Mouse (Mus musculus) c-Kit-positive CD71-positive TER-119-positive erythroid progenitor cells, embryonic 14.5 days (primary cell): ENCODE measurements around the gene Gfy.
"Not testable (repeated sequence)": the region's sequence is repeated elsewhere in the genome, so short reads cannot be mapped to it uniquely, and the experiment has no call there.

ENCODE experiments used
- DNase-seq: peaks from one replicate; pipeline ENCODE4 v3.0.0-alpha.2; 2013; ENCODE audit warnings: low spot score

Gfy gene

GRCm38 (mm10) chr7:45193406-45193805 is 14.0 kb upstream of the Gfy start:
- no peak for DNase-seq

DNA sequence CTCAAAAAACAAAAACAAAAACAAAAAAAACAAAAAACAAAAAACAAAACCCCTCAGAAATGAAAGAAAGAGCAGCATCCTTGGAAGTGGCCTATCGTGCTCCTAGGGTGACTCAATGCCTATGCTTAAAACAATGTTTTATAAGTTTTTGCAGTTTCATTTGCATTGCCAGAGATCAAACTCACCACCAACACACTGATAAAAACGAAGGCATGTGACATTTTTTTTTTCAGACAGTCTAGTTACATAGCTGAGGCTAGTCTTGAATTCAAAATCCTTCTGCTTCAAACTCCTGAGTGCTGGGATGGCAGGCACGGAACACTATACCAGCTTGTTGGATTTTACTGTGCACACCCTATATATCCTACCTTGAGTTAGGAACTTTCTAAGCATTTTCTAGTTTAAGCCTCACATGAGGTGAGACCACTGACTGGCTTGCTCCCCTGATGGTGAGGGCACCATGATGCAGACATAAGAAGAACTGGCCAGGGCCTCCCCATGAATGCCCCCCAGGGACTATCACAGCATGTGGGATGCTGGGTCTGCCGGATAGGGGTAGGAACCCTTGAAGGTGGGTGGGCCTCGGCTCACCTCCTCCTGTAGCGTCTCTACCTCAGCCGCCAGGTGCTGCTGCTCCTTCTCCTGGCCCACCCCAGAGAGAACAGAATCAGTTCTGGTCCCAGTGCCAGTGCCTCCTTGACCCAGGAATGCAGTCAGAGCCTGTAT is 13.4 kb upstream of the Gfy start:
- no peak for DNase-seq

DNA sequence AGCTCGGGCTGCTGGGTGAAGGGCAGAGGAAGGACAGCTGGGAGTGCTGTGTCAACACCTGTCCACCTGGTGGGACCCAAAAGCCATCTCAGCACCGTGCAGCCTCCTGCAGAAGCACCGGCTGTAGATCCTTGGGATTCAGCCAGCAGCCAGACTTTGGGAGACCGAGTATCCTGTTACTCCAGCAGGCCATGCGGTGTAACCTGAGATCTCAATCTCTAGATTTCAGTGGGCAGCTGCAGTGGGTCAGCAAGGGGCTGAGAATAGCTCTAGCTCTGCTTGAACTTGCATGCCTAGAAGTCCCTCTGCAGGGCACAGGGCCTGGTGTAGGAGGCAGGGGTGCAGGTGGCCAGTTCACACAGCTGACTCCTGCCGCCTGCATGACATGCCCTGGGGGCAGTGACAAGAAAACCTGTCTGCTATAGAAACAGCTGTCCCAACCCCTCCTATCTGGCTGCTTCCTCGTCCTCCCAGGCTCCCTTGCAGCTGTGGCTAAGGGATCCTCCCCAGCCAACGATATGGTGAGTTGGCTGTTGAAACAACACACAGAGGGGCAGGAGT is 12.5 kb upstream of the Gfy start:
- DNase-seq: no peak

GRCm38 (mm10) chr7:45191161-45191560 is 11.8 kb upstream of the Gfy start:
- DNase-seq: no peak

DNA sequence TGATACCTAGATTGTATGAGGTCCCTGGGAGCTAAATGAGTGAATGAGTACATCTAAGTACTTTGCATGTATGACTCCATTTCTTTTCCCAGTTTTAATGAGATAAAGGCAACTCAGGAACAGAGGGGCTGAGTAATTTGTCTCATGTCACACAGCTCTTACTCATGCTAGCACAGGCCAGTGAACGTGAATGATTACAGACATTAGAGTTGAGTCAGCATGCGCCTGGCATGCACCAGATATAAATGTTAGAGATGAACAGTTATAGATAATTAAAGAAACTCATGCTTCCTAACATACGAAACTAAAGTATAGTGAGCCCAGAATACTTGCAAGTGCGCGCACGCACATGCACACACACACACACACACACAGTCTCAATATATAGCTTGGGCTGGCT is 10.8 kb upstream of the Gfy start:
- no peak for DNase-seq

DNA sequence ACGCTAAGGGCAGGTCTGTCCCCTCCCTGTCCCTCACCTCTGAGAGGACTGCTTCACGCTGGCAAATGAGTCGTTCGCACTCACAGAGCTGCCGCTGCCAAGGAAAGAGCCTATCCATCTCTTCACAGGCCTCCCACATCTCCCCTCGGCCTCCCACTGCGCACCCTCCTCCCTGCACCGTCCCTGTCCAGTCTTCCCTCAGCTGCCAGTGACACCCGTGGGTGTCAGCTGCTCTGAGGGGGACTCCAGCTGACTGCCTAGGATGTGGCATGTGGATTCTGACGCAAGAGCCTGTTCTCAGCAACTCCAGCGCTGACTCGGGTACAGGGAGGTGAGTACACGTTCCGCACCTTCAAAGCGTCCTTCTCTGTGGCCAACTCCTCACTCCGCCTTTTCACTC is 10.2 kb upstream of the Gfy start:
- no peak for DNase-seq

DNA sequence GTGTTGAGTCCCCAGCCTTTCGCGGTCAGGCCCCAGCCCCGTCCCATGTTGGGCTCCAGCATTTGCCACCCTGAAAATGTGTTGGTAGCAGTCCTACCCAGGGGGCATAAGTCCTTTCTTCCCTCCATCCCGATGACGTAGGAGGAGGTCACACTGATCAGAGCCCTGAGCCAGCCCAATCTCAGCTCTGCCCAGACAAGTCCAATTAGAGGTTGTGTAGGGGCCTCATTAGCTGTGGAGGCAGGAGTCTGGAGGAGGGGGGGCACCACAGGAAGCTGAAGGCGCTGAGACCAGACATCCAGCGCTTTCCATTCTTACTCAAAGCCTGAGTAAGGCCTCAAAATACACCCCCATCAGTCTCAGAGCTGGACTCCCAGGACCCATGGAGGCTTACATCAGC is 6.6 kb upstream of the Gfy start:
- no peak for DNase-seq

- DNase-seq: no peak
Observed at GRCm38 (mm10) chr7:45183672-45184071, 4.3 kb upstream of the Gfy start.

- DNase-seq: no peak
Observed at GRCm38 (mm10) chr7:45182606-45183005, 3.2 kb upstream of the Gfy start.

GRCm38 (mm10) chr7:45182199-45182601 is 2.8 kb upstream of the Gfy start:
- peak; percentile 93 for DNase-seq

DNA sequence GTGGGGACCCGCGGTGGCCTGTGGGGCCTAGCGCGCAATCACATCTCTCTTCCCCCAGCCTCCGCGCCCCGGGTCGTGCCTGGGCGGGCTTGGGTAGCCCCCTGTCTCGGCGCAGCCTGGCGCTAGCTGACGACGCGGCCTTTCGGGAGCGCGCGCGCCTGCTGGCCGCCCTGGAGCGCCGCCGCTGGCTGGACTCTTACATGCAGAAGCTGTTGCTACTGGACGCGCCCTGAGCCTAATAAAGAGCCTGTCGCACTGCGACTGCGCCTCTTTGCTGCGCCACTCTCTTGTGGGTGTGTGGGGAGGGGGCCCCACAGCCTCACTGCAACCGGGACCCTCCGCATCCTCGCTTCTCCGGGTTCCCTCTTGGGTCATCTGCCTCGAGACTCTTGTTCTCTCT is 2.2 kb upstream of the Gfy start:
- DNase-seq: no peak

- no peak for DNase-seq
Observed at GRCm38 (mm10) chr7:45180896-45181477, 1.6 kb upstream of the Gfy start, which contains the start of gene Pth2. Pth2 (plus strand) TSS chr7:45180995.

DNA sequence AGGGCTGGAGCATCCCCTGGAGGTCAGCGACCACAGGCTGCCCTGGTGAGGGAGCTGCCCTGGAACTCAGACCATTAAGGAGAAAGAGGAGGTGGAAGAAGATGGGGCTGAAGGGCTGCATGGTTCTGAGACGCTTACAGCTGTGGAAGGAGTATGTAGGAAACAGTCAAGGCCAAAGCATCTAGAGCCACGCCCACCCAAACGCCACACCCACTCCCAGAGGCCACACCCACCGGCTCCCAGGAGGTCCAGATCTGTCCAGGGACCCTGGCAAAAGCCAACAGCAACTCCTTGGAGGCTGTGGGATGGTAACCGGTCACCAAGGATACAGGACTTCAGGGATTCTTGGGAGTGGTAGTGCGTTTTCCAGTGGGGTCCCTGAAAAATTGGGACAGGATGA is 819 bp downstream of the Gfy start:
- no peak for DNase-seq

DNA sequence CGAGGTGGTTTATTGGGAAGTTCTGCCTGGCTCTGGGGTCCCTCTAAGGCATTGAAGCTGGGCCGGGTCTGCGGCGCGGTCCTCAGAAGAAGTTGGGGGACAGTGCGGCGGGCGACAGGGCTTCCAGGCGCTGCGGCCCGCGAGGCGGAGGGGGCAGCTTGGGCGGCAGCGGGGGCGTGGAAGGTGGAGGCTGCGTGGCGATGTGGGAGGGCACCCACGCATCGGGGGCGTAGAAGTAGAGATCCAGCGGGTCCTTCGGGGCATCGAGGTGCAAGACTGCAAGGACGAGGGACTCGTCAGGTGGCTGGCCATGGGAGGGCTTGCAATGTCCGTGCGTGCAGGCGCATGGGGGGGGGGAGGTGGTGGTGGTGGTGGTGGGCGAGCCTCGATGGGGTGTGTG is 3.0 kb downstream of the Gfy start:
- no peak for DNase-seq

- no peak for DNase-seq
Observed at GRCm38 (mm10) chr7:45175929-45176328, 3.4 kb downstream of the Gfy start.

- DNase-seq: no peak
Observed at GRCm38 (mm10) chr7:45175398-45175797, 4.0 kb downstream of the Gfy start.

- no peak for DNase-seq
Observed at GRCm38 (mm10) chr7:45174567-45175280, 4.6 kb downstream of the Gfy start.

DNA sequence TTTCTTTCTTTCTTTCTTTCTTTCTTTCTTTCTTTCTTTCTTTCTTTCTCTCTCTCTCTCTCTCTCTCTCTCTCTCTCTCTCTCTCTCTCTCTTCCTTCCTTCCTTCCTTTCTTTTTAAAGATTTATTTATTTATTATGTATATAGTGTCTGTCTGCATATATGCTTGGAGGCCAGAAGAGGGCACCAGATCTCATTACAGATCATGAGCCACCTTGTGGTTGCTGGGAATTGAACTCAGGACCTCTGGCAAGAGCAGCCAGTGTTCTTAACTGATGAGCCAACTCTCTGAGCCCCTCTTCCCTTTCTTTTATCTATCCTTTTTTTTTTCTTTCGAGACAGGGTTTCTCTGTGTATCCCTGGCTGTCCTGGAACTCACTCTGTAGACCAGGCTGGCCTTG is 5.6 kb downstream of the Gfy start:
- DNase-seq: not testable (repeated sequence)

- DNase-seq: peak; percentile 49
Observed at GRCm38 (mm10) chr7:45172974-45173373, 6.4 kb downstream of the Gfy start.

DNA sequence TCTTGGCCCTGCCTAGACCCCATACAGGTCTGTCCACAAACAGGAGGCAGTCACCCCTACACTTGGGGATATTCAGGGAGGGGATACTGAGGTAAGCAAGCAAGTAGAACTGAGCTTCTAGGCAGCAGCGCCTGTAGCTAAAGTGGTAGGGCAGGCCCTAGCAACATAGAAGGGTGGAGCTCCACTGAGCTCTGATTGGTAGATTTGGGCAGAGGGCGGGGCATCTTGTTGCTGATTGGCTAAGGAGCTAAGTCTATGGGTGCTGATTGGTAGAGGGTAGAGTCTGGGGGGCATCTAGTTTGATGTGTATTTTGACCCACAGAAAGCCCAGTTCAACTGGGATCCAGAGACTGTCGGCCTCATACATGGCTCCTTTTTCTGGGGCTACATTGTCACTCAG is 9.9 kb downstream of the Gfy start:
- no peak for DNase-seq

DNA sequence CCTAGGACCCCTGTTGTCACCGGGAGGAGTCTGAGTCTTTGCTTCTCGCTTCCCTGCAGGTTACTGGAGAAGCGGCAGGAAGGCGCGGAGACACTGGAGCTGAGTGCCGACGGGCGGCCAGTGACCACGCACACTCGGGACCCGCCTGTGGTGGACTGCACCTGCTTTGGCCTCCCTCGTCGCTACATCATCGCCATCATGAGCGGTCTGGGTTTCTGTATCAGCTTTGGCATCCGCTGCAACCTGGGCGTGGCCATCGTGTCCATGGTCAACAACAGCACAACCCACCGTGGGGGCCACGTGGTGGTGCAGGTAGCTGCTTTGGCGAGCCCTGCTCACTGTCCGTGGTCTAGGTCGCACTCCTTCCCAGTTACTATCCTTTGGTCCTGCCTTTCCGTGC is 10.7 kb downstream of the Gfy start:
- no peak for DNase-seq

DNA sequence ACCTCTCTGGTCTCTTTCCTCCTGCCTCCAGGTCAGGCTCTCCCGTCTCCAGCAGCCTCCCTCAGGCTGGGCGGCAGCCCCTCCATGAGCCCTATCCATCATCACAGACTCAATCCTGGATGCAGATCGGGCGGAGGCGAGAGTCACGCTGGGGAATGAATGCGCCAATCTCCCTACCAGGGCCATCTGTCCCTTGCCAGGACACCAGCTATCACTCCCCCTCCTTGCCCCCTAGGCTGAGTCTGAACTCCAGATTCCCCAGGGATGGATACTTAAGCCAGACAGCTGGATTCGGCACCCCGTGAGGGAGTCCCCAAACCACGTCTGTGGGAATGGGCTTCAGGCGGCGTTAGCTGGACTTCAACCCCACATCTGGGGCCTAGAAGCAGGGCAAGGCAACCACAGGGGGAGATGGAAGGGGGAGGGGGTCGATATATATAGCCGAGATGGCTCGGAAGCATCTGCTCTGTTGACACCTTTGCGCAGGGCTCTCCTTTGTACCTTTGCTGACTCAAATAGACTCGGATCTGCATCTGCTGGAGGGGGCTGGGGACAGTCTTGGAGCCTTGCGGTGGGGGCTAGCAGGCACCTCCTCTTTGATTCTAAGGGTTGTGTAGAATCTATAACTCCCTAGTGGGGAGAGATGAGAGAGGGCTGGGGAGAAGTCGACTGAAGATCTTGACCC is 11.5 kb downstream of the Gfy start:
- no peak for DNase-seq
